Mouse (Mus musculus): Measurements from ENCODE around the gene Ugt1a6a.

DNA sequence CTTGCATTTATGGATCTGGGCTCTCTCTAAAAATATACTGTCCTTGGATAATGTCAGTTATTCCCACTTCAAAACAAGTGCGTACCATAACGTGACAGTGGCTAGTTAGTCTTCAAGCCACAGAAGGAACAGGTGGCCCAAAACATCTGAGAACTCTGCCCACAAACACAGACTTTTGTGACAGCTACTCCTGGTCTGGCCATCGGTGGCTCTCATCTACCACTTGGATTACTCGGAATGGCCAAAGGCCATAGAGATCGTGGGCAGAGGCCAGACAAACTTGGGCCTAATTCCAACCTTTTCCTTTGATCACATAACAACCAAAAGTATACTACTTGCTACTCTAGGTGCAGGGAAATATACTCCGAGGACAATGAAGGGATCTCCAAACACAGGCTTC, 133.5 kb downstream of the Ugt1a6a start:
- no peak for TF ChIP-seq POLR2A (IDR thresholded peaks at IDR 0.05; ENCODE audit: extremely low read depth, insufficient read depth, low read length)
- TF ChIP-seq CTCF (IDR thresholded peaks at IDR 0.05; ENCODE audit: low read depth, low read length) = no peak
